ENCODE assay signal across 16 mouse cellular contexts in the genomic region with DNA sequence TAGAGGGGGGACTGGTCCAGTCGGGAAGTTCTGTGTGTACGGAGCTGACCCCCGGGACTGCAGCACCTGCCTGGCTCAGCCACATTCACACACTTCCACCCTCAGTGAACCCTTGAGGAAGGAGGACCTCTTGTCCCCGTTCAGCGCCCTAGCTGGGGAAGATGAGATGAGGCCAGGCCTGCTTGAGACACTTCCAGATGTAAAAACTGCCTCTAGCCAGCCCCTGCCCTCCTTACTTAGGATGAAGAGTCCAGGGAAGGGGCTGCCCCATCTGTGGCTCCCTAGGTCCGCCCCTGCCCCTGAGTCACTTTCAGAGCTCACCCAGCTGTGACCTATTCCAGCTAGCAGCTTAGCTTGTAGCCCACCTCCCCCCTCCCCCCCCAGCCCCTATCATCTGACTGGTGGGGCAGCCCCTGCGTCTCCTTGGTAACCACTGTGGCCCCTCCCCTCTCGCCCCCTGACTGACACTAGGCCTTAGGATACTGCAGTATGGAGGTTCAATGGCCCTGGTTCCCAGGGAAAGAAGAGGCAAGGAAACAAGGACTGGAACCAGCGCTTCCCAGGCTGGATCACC. TPM values are rescaled to one million over a fixed set of nuclear protein-coding genes. Genes with fewer than 3 reads are reported as not detected.
DNase-seq lines count a peak whose midpoint lies in the region; ATAC-seq lines count a peak whose summit lies in the region.
"Had no signal": no experiment of that assay in that cellular context is flagged by ENCODE, and none has a peak within 500 bp of the region (broad histone marks: within the 10 kb centered on the region; RNA-seq: fewer than 3 reads in every experiment).

No protein-coding gene starts in this region.

- no peak overlapping the region for H3K4me3 ChIP-seq in hindbrain, embryonic 11.5 days (ENCODE audit: low read depth, low read length)
- H3K4me3 ChIP-seq in midbrain, embryonic 16.5 days (ENCODE audit: low read depth, low read length) = no peak overlapping the region
- H3K4me3 ChIP-seq in heart, embryonic 12.5 days = no peak overlapping the region
- H3K4me3 ChIP-seq: erythroblast, embryonic 14.5 days; hindbrain, embryonic 15.5 days; layer of hippocampus, adult 2 months had no signal

- no peaks in the 10 kb centered on the region for H3K4me1 ChIP-seq in hindbrain, embryonic 11.5 days (replicated peaks; ENCODE audit: control insufficient read depth, insufficient read depth, low read length)
- H3K4me1 ChIP-seq in midbrain, embryonic 16.5 days (ENCODE audit: control insufficient read depth, insufficient read depth, low read length) = peaks cover 21% of the 10 kb centered on the region
- H3K4me1 ChIP-seq in heart, embryonic 12.5 days (replicated peaks) = peaks cover 10% of the 10 kb centered on the region

- 8% methylated on average over 9 of the region's 9 CpGs for WGBS in hindbrain, embryonic 11.5 days
- 8% methylated on average over 9 of the region's 9 CpGs for WGBS in midbrain, embryonic 16.5 days
- WGBS in heart, embryonic 12.5 days = 24% methylated on average over 9 of the region's 9 CpGs

- peak overlapping the region; percentile 53; the same call in 1 of the 2 replicates for H3K27ac ChIP-seq in hindbrain, embryonic 11.5 days (ENCODE audit: low read depth, low read length)
- no peak overlapping the region for H3K27ac ChIP-seq in midbrain, embryonic 16.5 days (ENCODE audit: low read length)
- H3K27ac ChIP-seq in heart, embryonic 12.5 days (ENCODE audit: poor library complexity, severe bottlenecking) = no peak overlapping the region
- H3K27ac ChIP-seq: hindbrain, embryonic 15.5 days; layer of hippocampus, adult 2 months had no signal

- DNase-seq in cerebellum, adult 9-11 months = peak; percentile 19
- no peak for DNase-seq in cerebellum, adult 18-20 months
- DNase-seq in embryo, embryonic 10.5 days (ENCODE audit: low spot score) = peak; percentile 89
- DNase-seq in hindbrain, embryonic 11.5 days (ENCODE audit: low spot score) = peak; percentile 76
- no peak for DNase-seq in spleen, adult 18-20 months
- DNase-seq in ovary, postnatal 14 days (ENCODE audit: low spot score) = no peak
- DNase-seq: heart, adult 18-20 months; liver; lung, postnatal 36 days; thymus, postnatal 14 days had no signal

- H3K36me3 ChIP-seq in hindbrain, embryonic 11.5 days (ENCODE audit: control insufficient read depth, insufficient read depth, low read length) = no peaks in the 10 kb centered on the region
- H3K36me3 ChIP-seq in midbrain, embryonic 16.5 days (ENCODE audit: control insufficient read depth, insufficient read depth, low read length) = peaks cover 17% of the 10 kb centered on the region
- no peaks in the 10 kb centered on the region for H3K36me3 ChIP-seq in heart, embryonic 12.5 days

- no peaks in the 10 kb centered on the region for H3K27me3 ChIP-seq in hindbrain, embryonic 11.5 days (ENCODE audit: control insufficient read depth, insufficient read depth, low read length)
- H3K27me3 ChIP-seq in midbrain, embryonic 16.5 days (ENCODE audit: control insufficient read depth, insufficient read depth, low read depth, low read length) = no peaks in the 10 kb centered on the region
- H3K27me3 ChIP-seq in heart, embryonic 12.5 days (replicated peaks) = no peaks in the 10 kb centered on the region
- H3K27me3 ChIP-seq: hindbrain, embryonic 15.5 days had no signal

- peak; percentile 89 for ATAC-seq in hindbrain, embryonic 11.5 days (ENCODE audit: low FRiP score)
- 0 out of 2 replicates have a peak, but pooled peaks have one; percentile 14 for ATAC-seq in midbrain, embryonic 16.5 days
- ATAC-seq in heart, embryonic 12.5 days (ENCODE audit: insufficient number of reproducible peaks, low FRiP score) = no peak

- no peaks in the 10 kb centered on the region for H3K9me3 ChIP-seq in hindbrain, embryonic 11.5 days (ENCODE audit: control insufficient read depth, low read length)
- no peaks in the 10 kb centered on the region for H3K9me3 ChIP-seq in midbrain, embryonic 16.5 days (replicated peaks; ENCODE audit: control insufficient read depth, low read length, poor library complexity, severe bottlenecking)
- H3K9me3 ChIP-seq in heart, embryonic 12.5 days (replicated peaks) = 0 out of 2 replicates have a peak, but pooled peaks cover 3% of the 10 kb centered on the region
- H3K9me3 ChIP-seq: hindbrain, embryonic 15.5 days had no signal

- H3K4me2 ChIP-seq in hindbrain, embryonic 11.5 days (replicated peaks; ENCODE audit: low read depth, low read length) = peak overlapping the region; percentile 15; the same call in 1 of the 2 replicates
- no peak overlapping the region for H3K4me2 ChIP-seq in midbrain, embryonic 16.5 days (ENCODE audit: low read length)
- H3K4me2 ChIP-seq in heart, embryonic 12.5 days = no peak overlapping the region
- H3K4me2 ChIP-seq: hindbrain, embryonic 15.5 days had no signal

- H3K9ac ChIP-seq in hindbrain, embryonic 11.5 days (ENCODE audit: low read depth, low read length) = no peak overlapping the region
- H3K9ac ChIP-seq in midbrain, embryonic 16.5 days (ENCODE audit: low read depth, low read length) = no peak overlapping the region
- no peak overlapping the region for H3K9ac ChIP-seq in heart, embryonic 12.5 days
- H3K9ac ChIP-seq: hindbrain, embryonic 15.5 days had no signal

RNA-seq across cellular contexts. Expression of gene Csdc2, which starts 6.7 kb away (rescaled TPM):
- 25.2 and 25.7 TPM in 2 replicates for polyA plus RNA-seq in hindbrain, embryonic 11.5 days (2014; fragmentation: Nextera tagmentation; extraction: Ambion mirVana)
- 241 and 293 TPM in 2 replicates for polyA plus RNA-seq in midbrain, embryonic 16.5 days (2015; fragmentation: Nextera tagmentation; extraction: Ambion mirVana)
- polyA plus RNA-seq in heart, embryonic 12.5 days (2016; fragmentation: Nextera tagmentation; extraction: Ambion mirVana) = 6.2 and 6.3 TPM in 2 replicates
- polyA plus RNA-seq: erythroblast, embryonic 14.5 days had no signal

RNA-seq across cellular contexts. Expression of gene Polr3h, which starts 17.2 kb away (rescaled TPM):
- 66.2 and 67.1 TPM in 2 replicates for polyA plus RNA-seq in hindbrain, embryonic 11.5 days (2014; fragmentation: Nextera tagmentation; extraction: Ambion mirVana)
- polyA plus RNA-seq in midbrain, embryonic 16.5 days (2015; fragmentation: Nextera tagmentation; extraction: Ambion mirVana) = 74.3 and 77.2 TPM in 2 replicates
- polyA plus RNA-seq in heart, embryonic 12.5 days (2016; fragmentation: Nextera tagmentation; extraction: Ambion mirVana) = 106 and 121 TPM in 2 replicates

RNA-seq across cellular contexts. Expression of gene Pmm1, which starts 17.5 kb away (rescaled TPM):
- polyA plus RNA-seq in hindbrain, embryonic 11.5 days (2014; fragmentation: Nextera tagmentation; extraction: Ambion mirVana) = 31.1 and 33.7 TPM in 2 replicates
- 81.4 and 107 TPM in 2 replicates for polyA plus RNA-seq in midbrain, embryonic 16.5 days (2015; fragmentation: Nextera tagmentation; extraction: Ambion mirVana)
- polyA plus RNA-seq in heart, embryonic 12.5 days (2016; fragmentation: Nextera tagmentation; extraction: Ambion mirVana) = 17.7 and 19.6 TPM in 2 replicates

RNA-seq across cellular contexts. Expression of gene 1700029P11Rik, which starts 37.1 kb away (rescaled TPM):
- not detected in 2 replicates for polyA plus RNA-seq in hindbrain, embryonic 11.5 days (2014; fragmentation: Nextera tagmentation; extraction: Ambion mirVana)
- not detected in 2 replicates for polyA plus RNA-seq in midbrain, embryonic 16.5 days (2015; fragmentation: Nextera tagmentation; extraction: Ambion mirVana)
- not detected in 2 replicates for polyA plus RNA-seq in heart, embryonic 12.5 days (2016; fragmentation: Nextera tagmentation; extraction: Ambion mirVana)
- polyA plus RNA-seq: erythroblast, embryonic 14.5 days; hindbrain, embryonic 15.5 days; neural tube, embryonic 14.5 days had no signal

RNA-seq across cellular contexts. Expression of gene Xrcc6, which starts 44.4 kb away (rescaled TPM):
- 62.4 and 66.6 TPM in 2 replicates for polyA plus RNA-seq in hindbrain, embryonic 11.5 days (2014; fragmentation: Nextera tagmentation; extraction: Ambion mirVana)
- polyA plus RNA-seq in midbrain, embryonic 16.5 days (2015; fragmentation: Nextera tagmentation; extraction: Ambion mirVana) = 36.5 and 37.3 TPM in 2 replicates
- polyA plus RNA-seq in heart, embryonic 12.5 days (2016; fragmentation: Nextera tagmentation; extraction: Ambion mirVana) = 68.7 and 80.2 TPM in 2 replicates

Comparison
In these comparisons a context has a peak if more than half of its experiments do, and no peak if none do; other contexts are left out.
1. DNase-seq: peak in cerebellum, adult 9-11 months (single experiment), embryo, embryonic 10.5 days (single experiment) and hindbrain, embryonic 11.5 days (single experiment); none in cerebellum, adult 18-20 months (0 of 2), spleen, adult 18-20 months (0 of 2) and ovary, postnatal 14 days (single experiment).